Mouse (Mus musculus) intestine, embryonic 16.5 days (tissue): ENCODE measurements at regions not wholly inside any gene's neighbourhood (a gene's known extent, or its start where the extent isn't known, plus 50 kb on each side); places are given as distances from the start of the nearest gene placed in this dataset.

Experiments
- ATAC-seq: fragments of 200-750 bp; cut with Nextera tagmentation; 2 replicates; pipeline ENCODE4 v1.8.0; 2017; ENCODE audit warnings: moderate TSS enrichment, moderate library complexity
- H3K27ac ChIP-seq: fragments of 300-500 bp; sonication (generic); 2 replicates; pipeline ENCODE4 v1.5.1; 2014; ENCODE audit warnings: mild to moderate bottlenecking, low read length
- H3K27me3 ChIP-seq: fragments of 300-500 bp; sonication (generic); replicated peaks from 2 replicates; pipeline ENCODE4 v1.6.1; 2014; ENCODE audit warnings: low read length, control low read depth, mixed read lengths; ENCODE audit not compliant: control insufficient read depth, insufficient read depth
- H3K36me3 ChIP-seq: fragments of 300-500 bp; sonication (generic); 2 replicates; pipeline ENCODE4 v1.6.1; 2014; ENCODE audit warnings: low read length, control low read depth; ENCODE audit not compliant: control insufficient read depth, insufficient read depth
- H3K4me1 ChIP-seq: fragments of 300-500 bp; sonication (generic); 2 replicates; pipeline ENCODE4 v1.6.1; 2014; ENCODE audit warnings: low read length, control low read depth, mixed read lengths; ENCODE audit not compliant: control insufficient read depth, insufficient read depth
- H3K4me2 ChIP-seq: fragments of 300-500 bp; sonication (generic); 2 replicates; pipeline ENCODE4 v1.6.1; 2014; ENCODE audit warnings: low read depth, low read length, control low read depth
- H3K4me3 ChIP-seq: fragments of 300-500 bp; sonication (generic); 2 replicates; pipeline ENCODE4 v1.5.1; 2014; ENCODE audit warnings: mild to moderate bottlenecking, low read length
- H3K9ac ChIP-seq: fragments of 300-500 bp; sonication (generic); 2 replicates; pipeline ENCODE4 v1.6.1; 2014; ENCODE audit warnings: low read depth, low read length
- H3K9me3 ChIP-seq: fragments of 300-500 bp; sonication (generic); 2 replicates; pipeline ENCODE4 v1.6.1; 2016; ENCODE audit warnings: low read length, control low read depth; ENCODE audit not compliant: control insufficient read depth
- WGBS: fragments of 180-500 bp; shearing (Covaris S2); extraction: QIAGEN DNeasy Blood & Tissue Kit; methylation state at CpG from one replicate; pipeline ENCODE4 v1.1.7; 2014; 5-methylcytosine and 5-hydroxymethylcytosine counted together

GRCm38 (mm10) chr6:135541566-135541965, 179.2 kb downstream of the Emp1 start:
- no peaks in the 10 kb centered on the region for H3K27me3 ChIP-seq
- no peaks in the 10 kb centered on the region for H3K36me3 ChIP-seq
- no peak overlapping the region for H3K27ac ChIP-seq
- no peak overlapping the region for H3K4me2 ChIP-seq
- H3K4me1 ChIP-seq = 0 out of 2 replicates have a peak, but pooled peaks cover 2% of the 10 kb centered on the region
- H3K4me3 ChIP-seq = no peak overlapping the region
- no peaks in the 10 kb centered on the region for H3K9me3 ChIP-seq
- 67% methylated on average over 5 of the region's 5 CpGs for WGBS
- no peak for ATAC-seq
- no peak overlapping the region for H3K9ac ChIP-seq

- H3K4me1 ChIP-seq = 0 out of 2 replicates have a peak, but pooled peaks cover 2% of the 10 kb centered on the region
- H3K27ac ChIP-seq = no peak overlapping the region
- no peak for ATAC-seq
- H3K36me3 ChIP-seq = no peaks in the 10 kb centered on the region
- H3K9me3 ChIP-seq = no peaks in the 10 kb centered on the region
- H3K9ac ChIP-seq = no peak overlapping the region
- no peak overlapping the region for H3K4me2 ChIP-seq
- H3K27me3 ChIP-seq = no peaks in the 10 kb centered on the region
- H3K4me3 ChIP-seq = no peak overlapping the region
- 76% methylated on average over 5 of the region's 5 CpGs for WGBS
Measured at GRCm38 (mm10) chr6:135542356-135542755, 180.0 kb downstream of the Emp1 start.

DNA sequence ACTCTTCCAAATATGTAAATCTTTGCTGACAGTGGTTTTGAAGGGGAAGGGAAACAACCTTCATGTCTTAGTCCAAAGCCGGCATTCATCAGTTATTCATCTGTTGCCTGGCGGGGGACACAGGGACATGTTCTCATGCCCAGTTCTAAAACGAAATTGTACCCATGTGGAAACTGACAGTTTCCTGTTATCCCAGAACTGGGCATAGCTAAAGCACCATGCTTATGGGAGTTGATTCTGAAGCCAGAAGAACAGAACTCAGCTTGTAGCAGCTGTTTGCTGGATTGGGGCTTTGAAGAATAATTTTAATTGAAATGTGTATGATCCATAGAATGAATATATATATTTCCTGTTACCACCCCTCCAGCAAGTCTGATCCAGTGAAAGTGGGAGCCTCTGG, 181.0 kb downstream of the Emp1 start:
- Histone ChIP-seq H3K4me1 (0 out of 2 replicates have a peak, but pooled peaks cover 2% of the 10 kb centered on the region), H3K9me3 (no peaks in the 10 kb centered on the region), H3K9ac (no peak overlapping the region), H3K4me3 (no peak overlapping the region), H3K4me2 (no peak overlapping the region), H3K27me3 (no peaks in the 10 kb centered on the region), H3K36me3 (no peaks in the 10 kb centered on the region), H3K27ac (no peak overlapping the region)
- 83% methylated on average over 3 of the region's 3 CpGs for WGBS
- ATAC-seq = no peak

- Histone ChIP-seq H3K9me3 (no peaks in the 10 kb centered on the region), H3K4me3 (no peak overlapping the region), H3K4me1 (0 out of 2 replicates have a peak, but pooled peaks cover 2% of the 10 kb centered on the region), H3K27me3 (no peaks in the 10 kb centered on the region), H3K9ac (no peak overlapping the region), H3K4me2 (no peak overlapping the region), H3K27ac (no peak overlapping the region), H3K36me3 (no peaks in the 10 kb centered on the region)
- ATAC-seq = peak; percentile 71
- WGBS = 51% methylated on average over 3 of the region's 3 CpGs
Measured at GRCm38 (mm10) chr6:135543863-135544262, 181.5 kb downstream of the Emp1 start.

DNA sequence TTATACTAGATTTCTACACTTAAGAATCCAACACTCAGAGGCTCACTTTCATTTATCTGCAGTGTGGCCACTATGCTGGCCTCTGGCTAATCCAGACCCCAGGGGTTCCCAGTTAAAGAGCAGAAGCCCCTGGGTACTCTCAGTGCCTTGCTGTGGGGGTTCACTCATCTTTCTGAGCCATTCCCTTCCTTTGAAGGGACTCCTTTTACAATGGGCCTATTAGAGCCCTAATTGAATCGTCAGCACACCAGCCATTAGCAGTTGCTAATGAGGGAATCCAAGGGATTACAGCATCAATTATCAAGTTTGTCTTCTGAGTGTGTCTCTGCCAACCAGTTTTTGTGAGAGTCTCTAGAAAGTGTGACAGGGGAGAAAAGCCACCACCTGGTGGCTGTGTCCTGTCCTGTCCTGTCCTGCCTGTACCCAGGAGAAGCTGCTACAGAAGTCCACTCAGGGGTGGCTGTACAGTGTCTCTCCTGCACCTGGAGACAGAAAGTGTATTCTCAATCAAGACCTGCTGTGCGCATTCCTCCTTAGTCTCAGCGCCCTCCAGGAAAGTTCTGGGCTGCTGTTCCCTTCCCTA, 188.1 kb downstream of the Emp1 start:
- no peaks in the 10 kb centered on the region for H3K4me1 ChIP-seq
- no peaks in the 10 kb centered on the region for H3K36me3 ChIP-seq
- no peak overlapping the region for H3K4me2 ChIP-seq
- no peak overlapping the region for H3K4me3 ChIP-seq
- H3K27ac ChIP-seq = no peak overlapping the region
- no peaks in the 10 kb centered on the region for H3K27me3 ChIP-seq
- H3K9ac ChIP-seq = no peak overlapping the region
- H3K9me3 ChIP-seq = no peaks in the 10 kb centered on the region
- 46% methylated on average over 3 of the region's 3 CpGs for WGBS
- ATAC-seq = no peak

DNA sequence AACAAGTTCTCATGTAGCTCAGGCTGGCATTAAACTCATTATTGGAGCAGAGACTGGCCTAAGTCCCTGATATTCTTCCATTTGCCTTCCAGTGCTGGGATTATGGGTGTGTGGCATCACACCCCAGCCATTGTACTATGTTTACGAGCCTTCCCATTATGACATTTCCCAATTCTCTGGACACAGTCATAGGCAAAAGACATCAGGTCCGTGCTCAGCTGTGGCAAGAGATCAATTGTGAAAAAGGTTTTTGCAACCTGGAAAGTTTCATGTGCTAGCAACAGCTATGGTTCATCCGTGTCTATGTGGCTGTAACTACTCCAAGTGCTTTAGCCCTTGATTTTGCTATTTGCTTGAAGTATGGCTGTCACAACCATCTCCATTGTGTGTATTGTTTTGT, 190.1 kb downstream of the Emp1 start:
- H3K4me3 ChIP-seq = no peak overlapping the region
- H3K9me3 ChIP-seq = no peaks in the 10 kb centered on the region
- 85% methylated on average over 3 of the region's 3 CpGs for WGBS
- H3K27ac ChIP-seq = no peak overlapping the region
- H3K36me3 ChIP-seq = no peaks in the 10 kb centered on the region
- H3K4me1 ChIP-seq = no peaks in the 10 kb centered on the region
- H3K4me2 ChIP-seq = no peak overlapping the region
- ATAC-seq = no peak
- no peaks in the 10 kb centered on the region for H3K27me3 ChIP-seq
- H3K9ac ChIP-seq = no peak overlapping the region

- Histone ChIP-seq H3K4me3 (no peak overlapping the region), H3K9me3 (no peaks in the 10 kb centered on the region), H3K4me2 (no peak overlapping the region), H3K27me3 (no peaks in the 10 kb centered on the region), H3K9ac (no peak overlapping the region), H3K27ac (no peak overlapping the region), H3K36me3 (no peaks in the 10 kb centered on the region), H3K4me1 (no peaks in the 10 kb centered on the region)
- WGBS = 62% methylated on average over 5 of the region's 5 CpGs
- peak; percentile 88 for ATAC-seq
Measured at GRCm38 (mm10) chr6:135559501-135559907, 197.2 kb downstream of the Emp1 start.

- WGBS = 92% methylated on average over 2 of the region's 2 CpGs
- Histone ChIP-seq H3K27me3 (no peaks in the 10 kb centered on the region), H3K27ac (no peak overlapping the region), H3K9me3 (no peaks in the 10 kb centered on the region), H3K4me2 (no peak overlapping the region), H3K4me1 (no peaks in the 10 kb centered on the region), H3K4me3 (no peak overlapping the region), H3K9ac (no peak overlapping the region), H3K36me3 (no peaks in the 10 kb centered on the region)
- no peak for ATAC-seq
Measured at GRCm38 (mm10) chr6:135562267-135562666, 199.9 kb downstream of the Emp1 start.

DNA sequence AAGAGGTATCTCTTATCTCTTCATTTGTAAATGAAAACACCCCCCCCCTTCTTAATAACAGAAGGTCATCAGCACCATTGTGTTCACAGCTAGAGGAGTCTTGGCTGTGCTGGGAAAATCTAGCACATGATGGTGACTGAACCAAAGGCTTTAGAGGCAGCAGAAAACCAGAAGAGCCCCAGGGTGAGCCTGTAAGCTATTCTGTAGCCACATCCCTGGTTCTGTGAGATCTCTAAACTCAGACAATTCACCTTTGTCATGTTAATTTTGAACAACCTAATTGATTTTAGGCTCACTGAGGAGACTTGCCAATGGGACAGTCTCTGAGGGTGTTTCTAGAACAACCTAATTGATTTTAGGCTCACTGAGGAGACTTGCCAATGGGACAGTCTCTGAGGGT, 201.4 kb downstream of the Emp1 start:
- no peak overlapping the region for H3K4me2 ChIP-seq
- H3K4me3 ChIP-seq = no peak overlapping the region
- no peaks in the 10 kb centered on the region for H3K27me3 ChIP-seq
- H3K36me3 ChIP-seq = no peaks in the 10 kb centered on the region
- H3K9me3 ChIP-seq = no peaks in the 10 kb centered on the region
- no peak overlapping the region for H3K9ac ChIP-seq
- no peaks in the 10 kb centered on the region for H3K4me1 ChIP-seq
- no peak for ATAC-seq
- no peak overlapping the region for H3K27ac ChIP-seq

DNA sequence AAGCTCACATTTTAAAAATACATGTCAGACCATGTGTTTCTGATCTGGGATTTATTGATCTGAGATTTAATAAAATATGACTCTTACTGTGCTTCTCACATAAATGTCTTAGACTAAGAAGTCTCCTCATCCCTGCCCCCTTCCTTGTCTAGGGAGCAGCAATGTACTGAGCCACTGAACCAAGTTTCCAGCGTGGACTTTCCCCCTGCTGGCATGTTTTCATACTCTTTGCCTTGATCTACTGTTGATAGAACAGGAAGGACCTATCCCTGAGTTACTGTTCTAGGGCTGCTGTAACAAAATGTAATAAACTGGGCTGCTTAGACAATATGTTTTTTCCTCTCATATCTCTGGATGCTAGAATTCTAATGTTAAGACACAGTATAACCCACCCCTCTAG, 206.7 kb downstream of the Emp1 start:
- 53% methylated on average over 1 of the region's 1 CpGs for WGBS
- no peak for ATAC-seq

More for the DNA sequence above, 206.7 kb downstream of the Emp1 start:
- no peaks in the 10 kb centered on the region for H3K4me1 ChIP-seq
- H3K27me3 ChIP-seq = no peaks in the 10 kb centered on the region
- no peak overlapping the region for H3K4me3 ChIP-seq
- no peaks in the 10 kb centered on the region for H3K36me3 ChIP-seq
- H3K27ac ChIP-seq = no peak overlapping the region
- H3K9ac ChIP-seq = no peak overlapping the region
- H3K4me2 ChIP-seq = no peak overlapping the region
- no peaks in the 10 kb centered on the region for H3K9me3 ChIP-seq
